In genomic region chr2:108783457-108783856, GRCm38 (mm10) we compare ENCODE assay signal across 19 mouse cellular contexts.
DNase-seq lines count a peak whose midpoint lies in the region; ATAC-seq lines count a peak whose summit lies in the region.
"Had no signal": no experiment of that assay in that cellular context is flagged by ENCODE, and none has a peak within 500 bp of the region (broad histone marks: within the 10 kb centered on the region; RNA-seq: fewer than 3 reads in every experiment).

No protein-coding gene starts in this region.

- H3K4me1 ChIP-seq in intestine, embryonic 16.5 days (ENCODE audit: control insufficient read depth, insufficient read depth, low read length), result no peaks in the 10 kb centered on the region
- H3K4me1 ChIP-seq: embryonic facial prominence, embryonic 13.5 days; forebrain, embryonic 13.5 days; heart, embryonic 13.5 days; hindbrain, embryonic 15.5 days had no signal

- no peak overlapping the region for H3K4me3 ChIP-seq in intestine, embryonic 16.5 days (ENCODE audit: low read length)
- H3K4me3 ChIP-seq: embryonic facial prominence, embryonic 13.5 days; forebrain, embryonic 13.5 days; heart, embryonic 13.5 days; hindbrain, embryonic 15.5 days had no signal

- DNase-seq in 416B (ENCODE audit: low read depth) (peak; percentile 17), NIH3T3 (ENCODE audit: low read depth) (peak; percentile 68)
- DNase-seq in frontal cortex, adult 2 months (ENCODE audit: extremely low spot score in 1 of 2, low spot score in 1 of 2), result no peak
- DNase-seq in lung, postnatal 10 days, result no peak
- DNase-seq: adrenal gland, adult 8-10 months; cerebellum, adult 11 months; cerebellum, adult 8-10 months; cerebellum, postnatal 14 days; forebrain, postnatal 0 days; gastrocnemius, postnatal 36 days; heart, adult 11 months; heart, postnatal 36 days had no signal

- no peaks in the 10 kb centered on the region for H3K27me3 ChIP-seq in intestine, embryonic 16.5 days (replicated peaks; ENCODE audit: control insufficient read depth, insufficient read depth, low read length)
- H3K27me3 ChIP-seq: CH12.LX; embryonic facial prominence, embryonic 13.5 days; forebrain, embryonic 13.5 days; heart, embryonic 13.5 days; hindbrain, embryonic 15.5 days had no signal

- H3K36me3 ChIP-seq in intestine, embryonic 16.5 days (ENCODE audit: control insufficient read depth, insufficient read depth, low read length), result no peaks in the 10 kb centered on the region
- H3K36me3 ChIP-seq: embryonic facial prominence, embryonic 13.5 days; heart, embryonic 13.5 days; hindbrain, embryonic 15.5 days had no signal

- no peak overlapping the region for H3K27ac ChIP-seq in intestine, embryonic 16.5 days (ENCODE audit: low read length)
- H3K27ac ChIP-seq: embryonic facial prominence, embryonic 13.5 days; forebrain, embryonic 13.5 days; heart, embryonic 13.5 days; hindbrain, embryonic 15.5 days had no signal

- no peaks in the 10 kb centered on the region for H3K9me3 ChIP-seq in intestine, embryonic 16.5 days (ENCODE audit: control insufficient read depth, low read length)
- H3K9me3 ChIP-seq: embryonic facial prominence, embryonic 13.5 days; forebrain, embryonic 13.5 days; heart, embryonic 13.5 days; hindbrain, embryonic 15.5 days had no signal

- H3K9ac ChIP-seq in intestine, embryonic 16.5 days (ENCODE audit: low read depth, low read length), result no peak overlapping the region
- H3K9ac ChIP-seq: embryonic facial prominence, embryonic 13.5 days; forebrain, embryonic 13.5 days; forebrain, postnatal 0 days; heart, embryonic 13.5 days; hindbrain, embryonic 15.5 days had no signal

- peak; percentile 85 for ATAC-seq in intestine, embryonic 16.5 days
- ATAC-seq in megakaryocyte-erythroid progenitor cell, adult 5-6 weeks (replicated peaks; ENCODE audit: low FRiP score, low TSS enrichment, poor library complexity, severe bottlenecking), result no peak
- ATAC-seq: forebrain, embryonic 13.5 days; forebrain, postnatal 0 days had no signal

- H3K4me2 ChIP-seq in intestine, embryonic 16.5 days (ENCODE audit: low read depth, low read length), result no peak overlapping the region
- H3K4me2 ChIP-seq: embryonic facial prominence, embryonic 13.5 days; forebrain, embryonic 13.5 days; heart, embryonic 13.5 days; hindbrain, embryonic 15.5 days had no signal

Comparison
In these comparisons a context has a peak if more than half of its experiments do, and no peak if none do; other contexts are left out.
1. DNase-seq: peak in 416B (single experiment) and NIH3T3 (single experiment); none in frontal cortex, adult 2 months (0 of 2) and lung, postnatal 10 days (single experiment).